Mouse (Mus musculus): ENCODE results near the gene Jmjd8.

DNA sequence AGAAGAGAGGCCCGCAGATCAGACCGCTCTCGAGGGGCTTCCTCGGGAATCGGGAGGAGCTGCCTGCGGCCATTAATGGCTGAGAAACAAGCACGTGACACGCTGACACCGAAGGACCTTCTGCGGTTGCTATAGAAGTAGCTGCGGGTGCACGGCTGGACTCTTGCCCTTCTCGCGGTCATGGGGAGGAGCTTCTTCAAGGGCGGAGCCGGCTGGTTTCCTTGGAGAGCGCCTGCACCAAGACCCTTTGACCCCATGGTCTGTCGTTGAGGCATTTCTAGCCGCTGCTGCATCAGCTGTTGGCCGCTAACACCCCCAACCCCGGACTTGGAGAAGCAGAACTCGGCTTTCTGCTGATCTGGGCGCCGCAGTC, 4.6 kb downstream of the Jmjd8 start, which contains the start of gene Stub1:
- peak; percentile 23; the same call in 1 of the 2 replicates for TF ChIP-seq POLR2A (IDR thresholded peaks at IDR 0.05; ENCODE audit: low read depth, low read length)
- TF ChIP-seq CTCF (IDR thresholded peaks at IDR 0.05; ENCODE audit: borderline replicate concordance, insufficient read depth, low read length) = no peak

Data from embryonic fibroblast, embryonic 13.5 days (primary cell).